Mouse (Mus musculus): Measurements from ENCODE around the gene Fam160a2. TPM values are rescaled to one million over a fixed set of nuclear protein-coding genes. Genes with fewer than 3 reads are reported as not detected.
A peak's percentile ranks its signal among the peaks of the same experiment; 100 is the strongest.
"Not testable (repeated sequence)": the region's sequence is repeated elsewhere in the genome, so short reads cannot be mapped to it uniquely, and the experiment has no call there.

The Fam160a2 gene
- total RNA-seq, 1 experiment from 2014 or later: 13.2 TPM

DNA sequence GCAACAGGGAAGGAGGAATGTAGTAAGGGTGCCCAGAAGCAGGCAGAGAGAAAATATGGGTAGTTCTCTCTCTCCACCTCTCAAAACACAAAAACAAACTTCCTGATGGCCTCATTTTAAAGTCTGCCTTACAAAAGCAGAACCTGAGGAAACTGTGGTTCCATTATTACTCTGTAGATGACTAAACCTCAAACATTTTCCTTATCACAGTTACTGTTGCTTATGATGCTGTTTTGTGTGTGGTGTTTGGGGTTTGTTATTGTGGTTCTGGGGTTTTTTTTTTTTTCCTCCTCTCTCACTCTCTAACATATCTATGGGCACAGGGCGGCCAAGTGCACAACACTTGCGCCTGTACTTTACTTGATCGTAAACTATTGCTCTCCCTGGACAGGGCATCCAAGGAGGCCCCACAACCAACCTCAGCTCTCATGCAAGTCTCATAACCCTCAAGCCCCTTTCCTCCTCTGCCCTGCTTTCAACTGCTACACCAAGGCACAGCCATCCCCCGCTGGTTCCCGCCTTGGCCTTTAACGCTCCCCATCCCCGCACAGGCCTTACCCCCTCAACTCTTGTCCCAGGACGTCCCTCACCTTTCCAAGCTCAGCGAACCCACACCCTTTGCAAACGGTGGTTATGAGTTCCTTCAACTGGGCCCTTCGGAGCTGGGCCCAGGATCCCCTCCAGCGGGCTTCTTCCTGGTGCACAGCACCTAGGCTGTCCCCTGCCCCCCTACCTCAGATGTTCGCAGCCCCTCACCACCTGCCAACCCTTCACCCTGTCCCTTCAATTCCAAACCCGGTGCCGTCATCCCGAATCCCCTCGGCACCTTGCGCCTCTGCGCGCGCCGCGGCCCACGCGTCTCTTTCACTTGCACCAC lies 558 bp downstream of the Fam160a2 start:
- peak; percentile 69 to 78 for ATAC-seq (replicated peaks in 1 of 2; ENCODE audit: insufficient read depth in 1 of 2, low FRiP score in 2 of 2, low TSS enrichment in 1 of 2, low read depth in 1 of 2, poor library complexity in 2 of 2, severe bottlenecking in 2 of 2)

DNA sequence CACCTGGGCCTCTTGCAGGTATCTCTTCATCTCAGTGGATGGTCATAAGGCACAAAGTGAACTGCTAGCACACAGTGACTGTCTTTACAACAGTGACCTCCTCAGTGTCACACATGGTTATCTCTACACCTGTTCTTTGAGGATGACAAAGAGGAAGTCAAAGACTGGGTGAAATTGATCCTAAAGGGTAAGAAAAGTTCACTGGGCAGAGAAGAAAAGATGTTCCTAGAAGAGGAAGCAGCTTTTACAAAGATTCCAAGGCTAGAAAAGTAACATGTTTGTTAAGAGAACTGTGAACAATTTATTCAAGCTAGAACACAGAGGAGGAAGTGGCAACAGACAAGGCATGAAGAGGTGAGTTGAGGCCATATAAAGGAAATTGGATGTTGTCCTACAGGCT lies 3.7 kb downstream of the Fam160a2 start:
- ATAC-seq (replicated peaks in 1 of 2; ENCODE audit: insufficient read depth in 1 of 2, low FRiP score in 2 of 2, low TSS enrichment in 1 of 2, low read depth in 1 of 2, poor library complexity in 2 of 2, severe bottlenecking in 2 of 2): no peak

DNA sequence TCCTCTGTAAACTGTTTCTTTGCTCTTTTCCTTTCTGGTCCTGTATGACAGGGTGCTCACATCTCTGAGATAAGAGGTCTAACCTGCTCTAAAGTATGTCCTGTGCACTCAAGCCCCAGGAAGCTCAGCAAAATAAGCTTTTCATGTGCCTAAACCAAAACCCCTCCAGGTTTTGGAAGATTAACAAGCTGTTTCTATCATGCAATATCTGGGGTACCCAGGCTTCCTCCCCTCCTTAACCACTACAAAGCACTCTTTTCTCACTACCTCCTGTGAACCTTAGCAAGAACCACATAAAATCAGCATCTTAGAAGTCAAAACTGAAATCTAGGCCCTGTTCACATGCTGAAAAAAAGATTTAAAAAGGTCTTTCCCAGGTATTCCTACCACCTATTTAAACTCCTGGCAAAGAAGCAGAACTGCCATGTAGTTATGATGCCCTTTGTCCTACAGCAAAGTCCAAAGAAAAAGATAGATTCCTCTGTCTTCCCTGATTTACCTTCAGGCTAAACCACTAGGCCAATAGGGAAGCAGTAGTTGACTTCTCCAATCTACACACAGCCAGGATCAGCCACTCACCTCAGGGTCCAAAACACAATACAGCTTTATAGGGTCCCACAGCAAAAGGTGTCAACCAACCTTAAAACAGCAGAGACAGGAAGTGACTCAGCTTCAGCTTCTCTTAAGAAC lies 4.6 kb downstream of the Fam160a2 start:
- ATAC-seq (replicated peaks in 1 of 2; ENCODE audit: insufficient read depth in 1 of 2, low FRiP score in 2 of 2, low TSS enrichment in 1 of 2, low read depth in 1 of 2, poor library complexity in 2 of 2, severe bottlenecking in 2 of 2): no peak

DNA sequence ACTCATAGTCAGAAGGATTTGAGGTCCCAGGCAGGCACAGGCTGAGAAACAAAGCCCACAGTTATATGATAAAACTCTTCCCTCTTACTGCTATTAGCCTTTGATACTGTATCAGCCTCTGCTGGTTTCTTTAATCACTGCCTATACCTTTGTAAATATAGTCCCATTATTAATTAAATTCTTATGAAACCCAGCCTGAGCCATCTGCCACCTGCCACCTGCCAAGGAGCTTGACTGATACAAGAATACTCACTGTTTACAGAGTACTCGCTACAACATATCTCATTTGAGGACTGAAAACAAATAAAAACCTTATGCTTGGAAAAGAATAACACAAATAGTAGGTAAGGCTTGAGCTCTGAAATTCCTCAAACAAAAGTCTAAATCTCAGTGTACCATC lies 5.2 kb downstream of the Fam160a2 start:
- ATAC-seq (replicated peaks in 1 of 2; ENCODE audit: insufficient read depth in 1 of 2, low FRiP score in 2 of 2, low TSS enrichment in 1 of 2, low read depth in 1 of 2, poor library complexity in 2 of 2, severe bottlenecking in 2 of 2): no peak

DNA sequence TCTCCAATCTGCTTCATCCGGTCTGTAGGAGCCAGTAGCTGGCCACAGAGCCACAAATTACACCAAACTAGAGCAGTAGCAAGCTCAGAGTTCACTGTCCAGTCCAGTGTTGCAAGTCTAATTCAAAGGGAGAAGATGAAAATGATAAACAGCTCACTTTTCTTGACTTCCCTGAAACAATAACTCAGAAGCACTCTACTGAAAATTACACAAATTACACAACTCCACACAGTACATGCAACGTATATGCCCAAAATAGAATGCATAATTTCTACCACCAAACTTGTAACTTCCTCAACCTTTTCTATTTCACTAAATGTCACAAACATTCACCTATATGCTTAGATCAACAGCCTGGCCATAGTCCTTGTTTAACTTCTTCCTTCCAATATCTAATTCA lies 9.6 kb downstream of the Fam160a2 start:
- ATAC-seq (replicated peaks in 1 of 2; ENCODE audit: insufficient read depth in 1 of 2, low FRiP score in 2 of 2, low TSS enrichment in 1 of 2, low read depth in 1 of 2, poor library complexity in 2 of 2, severe bottlenecking in 2 of 2): peak in 1 of 2 experiments; percentile 40; a peak in 1 of 4 replicates

DNA sequence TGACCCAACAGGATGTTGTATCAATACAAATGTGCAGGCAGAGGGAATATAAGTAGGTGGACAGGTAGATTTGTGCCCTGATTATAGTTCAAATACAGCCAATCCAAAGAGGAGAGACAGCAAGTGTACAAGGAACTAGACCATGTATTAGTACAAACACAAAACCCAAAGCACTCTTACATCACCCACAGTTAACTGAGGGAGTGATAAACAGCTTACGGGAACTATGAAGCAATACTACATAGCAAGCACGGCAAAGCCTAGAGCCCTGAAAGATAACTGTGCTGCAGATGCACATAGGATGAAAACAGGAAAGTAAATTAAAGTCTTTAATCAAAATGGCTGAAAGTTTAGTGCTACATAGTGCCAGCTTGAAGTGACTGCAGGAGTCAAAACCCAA lies 12.2 kb downstream of the Fam160a2 start:
- no peak for ATAC-seq (replicated peaks in 1 of 2; ENCODE audit: insufficient read depth in 1 of 2, low FRiP score in 2 of 2, low TSS enrichment in 1 of 2, low read depth in 1 of 2, poor library complexity in 2 of 2, severe bottlenecking in 2 of 2)

DNA sequence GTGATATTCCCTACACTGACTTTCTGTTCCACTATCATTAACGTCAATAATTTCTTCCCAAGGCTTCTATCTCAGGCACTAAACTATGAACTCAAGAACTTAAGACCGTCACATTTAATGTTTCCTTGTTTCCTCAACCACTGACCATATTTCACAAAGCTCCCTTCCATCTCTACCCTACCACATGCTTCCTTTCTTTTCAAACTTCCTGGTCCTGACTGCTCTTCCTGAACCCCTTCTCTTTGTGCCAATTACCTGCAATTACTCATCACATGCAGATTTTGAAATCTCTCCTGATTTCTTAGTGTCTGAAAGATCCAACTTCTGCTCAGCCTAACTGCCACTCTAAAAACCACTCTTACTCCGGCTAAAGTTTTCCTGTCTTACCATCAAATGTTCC lies 19.5 kb downstream of the Fam160a2 start:
- peak; percentile 19 to 48; a peak in 2 of 4 replicates for ATAC-seq (replicated peaks in 1 of 2; ENCODE audit: insufficient read depth in 1 of 2, low FRiP score in 2 of 2, low TSS enrichment in 1 of 2, low read depth in 1 of 2, poor library complexity in 2 of 2, severe bottlenecking in 2 of 2)

DNA sequence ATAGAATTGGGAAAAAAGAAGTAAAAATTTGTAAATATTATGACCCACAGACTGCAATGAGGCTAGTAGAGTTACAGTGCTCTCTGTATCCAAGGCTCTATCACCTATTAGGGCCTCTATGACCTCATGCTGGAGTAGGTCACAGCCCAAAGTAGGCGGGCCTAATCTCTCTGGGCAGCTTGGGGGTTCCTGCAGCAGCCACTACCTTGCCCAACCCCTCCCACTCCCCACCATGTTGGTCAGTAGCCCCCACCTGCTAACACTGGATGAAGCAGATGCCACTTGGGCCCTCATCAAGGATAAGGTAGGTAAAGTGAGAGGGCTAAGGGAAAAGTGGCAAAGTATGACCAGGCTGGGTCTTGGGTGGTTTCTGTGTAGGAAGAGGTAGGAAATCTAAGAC lies 25.0 kb downstream of the Fam160a2 start, which contains the start of gene Gm5901:
Gene Gm5901 (plus strand): TSS at position 173 of the 400 bp plus-strand sequence.
- ATAC-seq (replicated peaks in 1 of 2; ENCODE audit: insufficient read depth in 1 of 2, low FRiP score in 2 of 2, low TSS enrichment in 1 of 2, low read depth in 1 of 2, poor library complexity in 2 of 2, severe bottlenecking in 2 of 2): no peak

DNA sequence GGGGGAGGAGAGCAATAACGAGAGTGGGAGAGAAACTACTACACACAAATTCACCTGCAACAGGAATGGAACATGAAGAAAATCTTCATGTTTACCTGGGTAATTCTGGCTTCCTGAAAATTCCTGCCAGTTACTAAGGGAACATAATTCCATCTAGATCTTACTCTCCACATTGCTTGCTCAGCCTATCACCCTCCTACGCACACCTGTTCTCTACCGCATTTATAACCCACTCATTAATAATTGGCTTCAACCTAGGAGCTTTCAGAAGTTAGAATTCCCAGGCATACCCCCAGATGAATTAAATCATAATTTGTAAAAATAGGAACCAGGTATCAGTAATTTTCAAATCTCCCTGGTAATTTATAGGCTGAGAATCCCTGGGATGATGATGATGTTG lies 25.9 kb downstream of the Fam160a2 start:
- ATAC-seq (replicated peaks in 1 of 2; ENCODE audit: insufficient read depth in 1 of 2, low FRiP score in 2 of 2, low TSS enrichment in 1 of 2, low read depth in 1 of 2, poor library complexity in 2 of 2, severe bottlenecking in 2 of 2): no peak

DNA sequence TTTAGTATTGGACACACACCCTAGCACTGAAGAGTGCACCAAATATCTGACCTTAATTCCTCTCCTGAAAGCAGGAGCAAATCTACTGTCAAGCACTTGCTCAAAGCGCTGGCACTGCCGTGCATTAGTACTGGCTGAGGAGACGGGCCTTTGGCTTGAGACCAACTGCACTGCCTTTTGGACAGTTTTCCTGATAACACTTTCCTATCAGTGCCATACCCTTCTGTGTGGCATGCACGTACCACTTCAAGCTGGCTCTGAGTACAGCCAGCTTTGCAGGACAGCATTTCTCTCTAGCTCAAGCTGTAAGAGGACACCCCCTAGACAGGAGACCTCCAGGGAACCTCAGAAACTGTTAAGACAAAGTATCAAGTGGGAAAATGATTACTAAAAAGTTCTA lies 26.3 kb downstream of the Fam160a2 start:
- peak; percentile 21 to 22; a peak in 1 of 4 replicates for ATAC-seq (replicated peaks in 1 of 2; ENCODE audit: insufficient read depth in 1 of 2, low FRiP score in 2 of 2, low TSS enrichment in 1 of 2, low read depth in 1 of 2, poor library complexity in 2 of 2, severe bottlenecking in 2 of 2)

DNA sequence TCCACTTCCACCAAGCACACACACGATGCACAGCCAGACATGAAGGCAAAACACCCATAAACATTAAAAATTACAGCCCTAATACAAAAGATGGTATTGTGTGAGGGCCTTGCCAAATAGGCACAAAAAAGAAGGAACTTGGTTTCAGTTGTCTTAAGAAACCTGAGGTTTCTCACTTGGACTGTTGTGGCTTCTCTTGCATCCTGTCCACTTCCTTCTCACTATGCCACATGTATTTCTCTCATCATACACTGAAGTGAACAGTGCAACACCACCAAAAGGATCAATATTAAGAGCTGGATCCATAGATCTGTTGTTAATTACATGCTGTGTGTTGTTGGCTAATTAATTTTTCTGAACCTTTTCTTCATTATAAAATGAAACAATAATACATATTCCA lies 26.9 kb downstream of the Fam160a2 start:
- peak; percentile 90 to 93 for ATAC-seq (replicated peaks in 1 of 2; ENCODE audit: insufficient read depth in 1 of 2, low FRiP score in 2 of 2, low TSS enrichment in 1 of 2, low read depth in 1 of 2, poor library complexity in 2 of 2, severe bottlenecking in 2 of 2)

DNA sequence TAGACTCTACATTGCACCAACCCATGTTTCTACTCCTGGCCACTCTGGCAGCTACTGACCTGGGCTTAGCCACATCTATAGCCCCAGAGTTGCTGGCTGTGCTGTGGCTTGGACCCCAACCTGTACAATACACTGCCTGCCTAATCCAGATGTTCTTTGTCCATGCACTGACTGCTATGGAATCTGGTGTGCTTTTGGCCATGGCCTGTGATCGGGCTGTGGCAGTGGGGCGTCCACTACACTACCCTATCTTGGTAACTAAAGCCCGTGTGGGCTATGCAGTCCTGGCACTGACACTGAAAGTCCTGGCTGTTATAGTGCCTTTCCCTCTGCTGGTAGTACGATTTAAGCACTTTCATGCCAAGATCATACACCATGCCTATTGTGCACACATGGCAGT lies 31.3 kb downstream of the Fam160a2 start:
- no peak for ATAC-seq (replicated peaks in 1 of 2; ENCODE audit: insufficient read depth in 1 of 2, low FRiP score in 2 of 2, low TSS enrichment in 1 of 2, low read depth in 1 of 2, poor library complexity in 2 of 2, severe bottlenecking in 2 of 2)

DNA sequence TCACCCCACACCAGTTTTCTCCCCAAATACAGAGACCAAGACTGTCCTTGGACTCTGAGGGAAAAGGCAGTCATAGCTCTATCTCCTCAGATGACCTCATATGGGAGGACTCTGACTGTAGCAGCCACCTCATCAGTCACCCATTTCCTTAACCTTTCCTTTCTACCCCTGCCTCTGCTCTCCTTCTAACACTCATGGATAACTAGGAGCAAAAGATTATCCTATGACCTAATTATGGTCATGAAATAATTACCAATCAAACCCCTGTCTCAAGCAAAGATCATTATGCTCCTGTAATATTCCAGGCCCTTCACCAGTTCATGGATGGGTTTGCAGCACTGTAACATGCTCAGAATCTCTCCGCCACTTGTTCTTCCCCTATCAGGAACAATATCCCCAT lies 31.9 kb downstream of the Fam160a2 start, which contains the start of gene Olfr692:
Gene Olfr692 (plus strand): TSS at position 301 of the 400 bp plus-strand sequence.
- no peak for ATAC-seq (replicated peaks in 1 of 2; ENCODE audit: insufficient read depth in 1 of 2, low FRiP score in 2 of 2, low TSS enrichment in 1 of 2, low read depth in 1 of 2, poor library complexity in 2 of 2, severe bottlenecking in 2 of 2)

DNA sequence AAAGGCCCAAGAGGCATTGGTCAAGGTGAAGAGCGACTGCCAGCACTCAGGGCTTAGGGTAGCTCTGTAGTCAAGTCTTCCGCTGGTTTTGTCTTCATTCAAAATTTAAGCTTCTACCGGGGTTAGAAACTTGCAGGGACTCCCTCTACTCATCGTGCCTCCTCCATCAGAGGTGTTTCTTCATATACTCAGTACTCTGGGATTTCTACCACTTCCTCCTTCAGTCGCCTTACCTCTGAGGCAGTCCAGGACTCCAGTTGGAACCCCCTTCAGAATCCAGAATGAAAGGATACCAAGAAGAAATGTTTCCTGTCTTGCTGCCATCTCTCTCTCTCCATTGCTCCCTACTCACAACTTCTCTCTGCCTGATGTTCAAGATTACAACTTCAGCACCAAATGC lies 32.6 kb downstream of the Fam160a2 start:
- ATAC-seq (replicated peaks in 1 of 2; ENCODE audit: insufficient read depth in 1 of 2, low FRiP score in 2 of 2, low TSS enrichment in 1 of 2, low read depth in 1 of 2, poor library complexity in 2 of 2, severe bottlenecking in 2 of 2): no peak

DNA sequence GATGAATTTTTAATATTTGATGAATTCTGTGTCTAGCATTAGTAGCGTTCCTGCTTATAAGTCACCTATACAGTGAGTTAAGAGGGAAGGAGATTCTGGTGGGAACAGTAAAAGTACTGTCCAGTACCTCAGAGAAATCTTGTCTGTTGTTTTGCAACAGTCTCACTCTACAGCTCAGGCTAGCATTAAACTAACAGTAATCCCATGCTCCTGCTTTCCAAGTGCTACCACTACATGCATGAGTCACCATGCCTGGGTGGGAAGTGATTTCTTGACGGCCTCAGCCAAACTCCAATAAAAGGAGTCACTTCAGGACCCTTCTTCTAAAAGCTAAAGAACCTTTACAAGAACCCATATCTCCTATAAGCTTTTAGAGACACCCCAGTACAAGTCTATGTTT lies 38.1 kb downstream of the Fam160a2 start:
- no peak for ATAC-seq (replicated peaks in 1 of 2; ENCODE audit: insufficient read depth in 1 of 2, low FRiP score in 2 of 2, low TSS enrichment in 1 of 2, low read depth in 1 of 2, poor library complexity in 2 of 2, severe bottlenecking in 2 of 2)

DNA sequence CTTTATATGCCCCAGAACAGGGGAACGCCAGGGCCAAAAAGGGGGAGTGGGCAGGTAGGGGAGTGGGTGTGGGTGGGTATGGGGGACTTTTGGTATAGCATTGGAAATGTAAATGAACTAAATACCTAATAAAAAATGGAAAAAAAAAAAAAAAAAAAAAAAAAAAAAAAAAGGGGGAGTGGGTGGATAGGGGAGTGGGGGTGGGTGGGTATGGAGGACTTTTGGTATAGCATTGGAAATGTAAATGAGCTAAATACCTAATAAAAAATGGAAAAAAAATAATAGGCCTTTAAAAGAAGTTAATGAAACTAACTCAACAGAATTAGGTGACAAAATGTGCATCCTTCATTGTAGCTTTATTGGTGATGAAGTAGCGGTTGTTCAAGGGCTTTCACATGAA lies 43.4 kb downstream of the Fam160a2 start:
- ATAC-seq (replicated peaks in 1 of 2; ENCODE audit: insufficient read depth in 1 of 2, low FRiP score in 2 of 2, low TSS enrichment in 1 of 2, low read depth in 1 of 2, poor library complexity in 2 of 2, severe bottlenecking in 2 of 2): not testable (repeated sequence)

DNA sequence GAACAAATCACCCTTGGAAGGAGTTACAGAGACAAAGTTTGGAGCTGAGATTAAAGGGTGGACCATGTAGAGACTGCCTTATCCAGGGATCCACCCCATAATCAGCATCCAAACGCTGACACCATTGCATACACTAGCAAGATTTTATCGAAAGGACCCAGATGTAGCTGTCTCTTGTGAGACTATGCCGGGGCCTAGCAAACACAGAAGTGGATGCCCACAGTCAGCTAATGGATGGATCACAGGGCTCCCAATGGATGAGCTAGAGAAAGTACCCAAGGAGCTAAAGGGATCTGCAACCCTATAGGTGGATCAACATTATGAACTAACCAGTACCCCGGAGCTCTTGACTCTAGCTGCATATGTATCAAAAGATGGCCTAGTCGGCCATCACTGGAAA lies 43.8 kb downstream of the Fam160a2 start:
- not testable (repeated sequence) for ATAC-seq (replicated peaks in 1 of 2; ENCODE audit: insufficient read depth in 1 of 2, low FRiP score in 2 of 2, low TSS enrichment in 1 of 2, low read depth in 1 of 2, poor library complexity in 2 of 2, severe bottlenecking in 2 of 2)

DNA sequence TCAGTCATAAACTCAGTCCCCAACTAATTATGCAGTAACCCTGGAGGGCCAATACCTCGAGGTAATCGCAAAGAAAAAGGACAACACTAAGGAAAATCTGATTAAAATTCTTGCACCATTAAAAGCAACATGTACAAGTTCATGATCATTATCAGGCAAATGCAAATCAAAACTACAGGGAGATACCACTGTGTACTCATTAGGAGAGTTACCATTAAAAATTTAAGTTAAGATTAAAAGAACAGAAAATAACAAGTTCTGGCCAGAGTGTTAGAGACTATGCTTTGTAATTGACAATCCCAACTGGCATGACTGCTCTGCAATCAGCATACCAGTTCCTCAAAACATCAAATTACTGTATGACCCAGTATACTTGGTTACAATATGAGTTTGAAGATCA lies 57.1 kb downstream of the Fam160a2 start:
- ATAC-seq (replicated peaks in 1 of 2; ENCODE audit: insufficient read depth in 1 of 2, low FRiP score in 2 of 2, low TSS enrichment in 1 of 2, low read depth in 1 of 2, poor library complexity in 2 of 2, severe bottlenecking in 2 of 2): no peak
